Mouse (Mus musculus): ENCODE results near the gene Luzp1.

Luzp1 gene

DNA sequence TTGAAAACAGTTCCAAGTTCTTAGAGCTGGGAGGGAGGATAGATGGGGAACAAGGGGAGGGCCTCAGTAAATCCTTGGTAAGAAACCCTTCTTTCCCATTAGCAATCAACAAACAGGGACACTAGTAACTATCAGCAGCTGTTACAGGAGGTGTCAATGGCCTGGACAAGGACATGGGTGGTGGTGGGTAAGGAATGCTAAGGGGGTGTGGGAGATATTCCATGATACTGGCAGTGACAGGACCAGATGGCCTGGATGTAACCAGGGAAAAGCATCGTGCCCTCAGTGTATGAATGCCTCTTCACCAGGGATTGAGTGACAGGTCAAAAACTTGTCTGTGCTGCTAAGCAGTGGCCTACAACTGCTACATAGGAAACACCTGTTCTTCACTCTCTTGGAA lies 83.5 kb downstream of the Luzp1 start:
- DNase-seq = no peak

DNA sequence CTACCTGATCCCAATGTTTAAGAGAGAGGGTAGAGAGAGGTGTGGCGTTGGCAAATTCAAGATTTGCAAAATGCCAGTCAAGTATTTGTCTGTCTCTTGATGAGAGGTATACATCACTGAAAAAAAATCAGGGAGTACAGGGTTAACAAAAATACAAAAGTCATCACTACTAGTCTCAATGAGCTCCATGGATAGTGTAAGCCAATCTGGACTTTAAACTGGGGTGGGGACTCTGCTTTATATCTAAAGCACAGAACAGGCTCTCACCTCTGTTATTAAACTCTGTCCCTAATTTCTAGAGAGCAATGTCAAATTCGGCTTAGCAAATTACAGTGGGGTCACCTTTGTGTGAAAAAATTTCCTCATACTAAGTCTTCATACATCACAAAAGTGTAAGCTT lies 88.1 kb downstream of the Luzp1 start:
- DNase-seq = no peak

DNA sequence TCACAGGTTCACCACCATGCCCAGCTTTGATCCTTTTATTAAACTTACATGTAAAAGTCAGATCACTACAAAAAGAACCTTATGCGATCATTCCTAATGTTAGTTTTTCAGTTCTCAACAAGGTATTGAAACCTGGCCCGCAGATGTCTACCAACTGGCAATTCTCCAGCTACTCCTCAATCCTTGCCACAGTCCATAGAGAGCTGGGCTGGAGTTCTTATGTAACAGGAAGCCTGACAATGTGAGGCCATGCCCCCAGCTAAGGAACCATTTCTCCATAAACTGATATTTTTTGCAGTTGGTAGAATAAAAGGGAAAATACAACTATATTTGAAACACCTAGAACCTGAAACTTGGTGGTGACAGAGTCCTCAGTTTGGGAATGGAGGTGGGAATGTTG lies 90.1 kb downstream of the Luzp1 start:
- DNase-seq = no peak

DNA sequence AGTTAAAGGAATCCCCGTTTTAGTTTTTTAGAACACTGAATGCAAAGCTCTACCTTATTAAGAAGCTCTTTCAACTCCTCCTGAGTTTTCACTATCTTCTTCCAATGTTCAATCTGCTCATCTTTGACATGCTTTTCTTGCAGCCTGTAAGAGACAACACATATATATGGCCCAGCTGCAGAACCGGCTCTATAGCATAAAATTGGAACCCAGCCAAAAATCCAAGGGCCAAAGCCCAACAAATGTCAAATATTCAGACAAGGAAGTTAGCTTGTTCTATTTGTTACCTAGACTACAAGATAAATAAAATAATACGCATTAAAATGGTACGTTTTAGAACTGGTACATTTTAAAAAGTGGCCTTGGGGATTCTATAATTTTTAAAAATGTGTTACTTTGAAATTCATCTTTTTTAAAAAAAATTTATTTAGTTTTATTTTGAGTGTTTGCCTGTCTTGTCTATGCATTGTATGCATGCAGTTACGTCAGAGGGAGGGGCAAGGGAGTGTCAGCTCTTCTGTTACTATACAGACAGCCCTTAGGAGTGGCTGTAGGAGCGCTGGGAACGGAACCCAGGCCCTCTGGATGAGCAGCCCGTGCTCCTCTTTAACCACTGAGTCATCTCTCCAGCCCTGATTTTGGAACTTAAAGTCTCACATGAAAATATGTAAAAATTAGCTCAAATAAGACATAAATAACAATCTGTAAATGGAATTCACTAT lies 90.9 kb downstream of the Luzp1 start:
- no peak for DNase-seq

DNA sequence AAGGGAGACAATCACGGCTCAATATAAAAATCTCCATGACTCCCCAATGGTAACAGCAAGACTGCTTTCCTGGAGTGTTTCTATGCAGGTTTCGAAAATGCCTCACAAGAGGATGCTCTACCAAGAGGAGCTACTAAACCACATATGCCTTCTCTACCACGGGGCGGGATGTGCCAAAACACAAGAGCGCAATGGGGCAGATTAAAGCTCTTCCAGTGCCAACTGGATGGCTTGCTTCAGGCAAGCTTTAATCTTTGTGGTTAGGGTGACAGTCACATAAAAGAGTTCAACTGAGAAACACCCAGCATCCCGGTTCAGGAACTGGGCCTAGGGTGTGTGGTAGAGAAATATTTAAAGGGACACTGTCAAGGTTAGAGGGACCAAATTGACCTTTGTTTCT lies 93.2 kb downstream of the Luzp1 start:
- no peak for DNase-seq

DNA sequence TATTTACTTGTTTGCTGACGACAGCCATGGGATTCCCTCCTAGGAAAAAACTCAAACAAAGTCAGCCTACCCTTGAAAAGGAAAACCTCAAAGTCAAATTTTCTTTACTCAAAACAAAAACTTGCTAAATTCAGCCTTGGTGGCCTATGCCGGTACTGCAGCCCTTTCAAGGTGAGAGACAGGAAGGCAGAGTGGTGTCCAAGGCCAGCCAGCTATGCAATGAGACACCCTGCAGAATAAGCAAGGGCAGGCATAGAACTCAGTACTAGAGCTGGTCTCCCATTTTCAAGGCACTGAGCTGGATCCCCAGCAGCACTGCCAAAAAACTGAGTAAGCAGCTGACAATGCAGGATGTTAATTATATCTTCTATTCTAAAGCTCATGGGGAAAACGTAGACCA lies 99.1 kb downstream of the Luzp1 start:
- no peak for DNase-seq

DNA sequence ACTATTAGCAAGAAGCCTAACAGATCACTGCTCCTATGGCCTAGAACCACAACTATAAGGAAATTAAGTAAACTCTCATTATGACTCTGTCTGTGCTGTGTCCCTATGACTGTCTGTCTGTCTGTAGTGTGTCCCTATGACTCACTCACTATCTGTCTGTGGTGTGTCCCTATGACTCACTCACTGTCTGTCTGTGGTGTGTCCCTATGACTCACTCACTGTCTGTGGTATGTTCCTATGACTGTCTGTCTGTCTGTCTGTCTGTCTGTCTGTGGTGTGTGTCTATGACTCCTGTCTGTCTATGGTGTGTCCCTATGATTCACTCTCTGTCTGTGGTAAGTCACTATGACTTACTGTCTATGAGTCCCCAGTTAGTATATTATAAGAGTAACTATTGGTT lies 100.4 kb downstream of the Luzp1 start:
- DNase-seq = no peak

DNA sequence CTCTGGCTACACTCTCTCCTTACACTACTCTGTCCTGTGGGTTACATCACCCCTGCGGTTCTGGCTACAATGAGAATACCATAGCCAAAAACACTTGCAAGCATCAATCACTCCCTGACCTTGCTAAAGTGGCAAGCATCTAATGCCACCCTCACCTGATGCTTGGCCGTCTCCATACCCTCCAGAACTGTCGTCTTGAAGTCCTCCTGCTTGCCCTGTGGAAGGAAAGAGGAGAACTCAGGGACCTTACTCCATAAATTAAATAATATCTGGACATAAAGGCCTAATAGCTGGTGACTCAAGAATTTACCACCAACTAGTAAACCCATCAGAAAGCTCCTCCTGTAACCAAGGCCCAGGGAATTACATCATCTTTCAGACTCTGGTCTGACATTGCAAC lies 112.3 kb downstream of the Luzp1 start:
- DNase-seq = no peak

DNA sequence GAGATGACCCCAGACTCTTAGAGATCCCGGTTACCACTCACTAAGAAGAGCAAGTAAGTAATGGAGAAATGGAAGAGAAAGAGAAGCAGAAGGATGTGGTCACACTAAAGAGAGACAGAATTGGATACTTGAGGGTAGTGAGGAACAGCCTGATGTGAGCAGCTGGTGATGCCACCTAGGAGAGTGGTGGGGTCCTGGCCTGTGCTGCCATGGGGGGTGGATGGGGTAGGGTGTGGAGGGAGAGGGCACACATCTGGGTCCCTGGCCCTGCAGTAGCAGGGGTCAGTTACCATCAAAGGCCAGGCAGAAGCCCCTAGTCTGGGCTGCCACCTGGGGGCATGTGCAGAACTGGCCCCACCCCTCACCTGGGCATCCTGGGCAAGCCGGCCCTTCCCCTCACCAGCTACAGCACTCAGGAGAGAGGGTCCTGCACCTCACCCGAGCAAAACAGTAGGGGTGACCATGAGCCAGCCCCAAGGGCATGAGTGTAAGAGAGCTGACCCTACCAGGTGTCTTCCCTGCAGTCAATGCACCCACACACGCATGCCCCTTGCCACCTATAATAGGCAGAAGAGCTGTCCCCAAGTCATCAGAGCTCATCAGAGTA lies 117.8 kb downstream of the Luzp1 start:
- no peak for DNase-seq

DNA sequence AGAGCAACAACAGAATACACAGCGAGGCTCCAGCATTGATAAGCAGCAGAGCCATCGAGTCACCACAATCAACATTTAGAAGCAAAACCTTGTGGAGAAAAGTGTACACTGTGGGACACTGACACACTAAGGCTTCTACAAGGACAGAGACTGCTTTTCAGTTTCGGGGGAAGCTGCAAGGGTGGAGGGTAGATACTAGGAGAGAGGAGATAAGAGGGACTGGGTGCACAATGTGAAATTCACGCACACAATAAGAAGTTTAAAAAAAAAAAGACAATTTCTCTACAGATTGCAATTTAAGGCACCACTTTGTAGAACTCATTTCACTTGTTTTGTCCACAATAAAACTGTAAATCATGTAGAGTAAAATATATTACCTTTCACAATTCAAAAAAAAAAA lies 118.4 kb downstream of the Luzp1 start:
- no peak for DNase-seq

DNA sequence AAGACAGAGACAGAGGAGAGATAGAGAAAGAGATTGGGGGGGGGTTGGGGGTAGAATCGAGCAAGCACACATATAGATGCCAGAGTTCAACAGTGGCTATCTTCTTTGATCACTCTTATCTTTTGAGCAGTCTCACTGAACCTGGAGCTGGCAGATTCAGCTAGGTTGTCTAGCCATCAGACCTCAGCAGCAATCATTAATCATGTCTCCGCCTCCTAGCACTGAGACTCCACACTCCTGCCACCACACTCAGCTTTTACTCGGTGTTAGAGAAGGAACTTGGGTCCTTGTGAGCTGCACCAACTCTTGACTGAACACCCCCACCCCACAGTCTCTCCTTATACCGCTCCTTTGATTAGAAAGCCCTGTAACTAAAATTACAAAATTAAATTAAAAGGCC lies 122.5 kb downstream of the Luzp1 start:
- DNase-seq = no peak

DNA sequence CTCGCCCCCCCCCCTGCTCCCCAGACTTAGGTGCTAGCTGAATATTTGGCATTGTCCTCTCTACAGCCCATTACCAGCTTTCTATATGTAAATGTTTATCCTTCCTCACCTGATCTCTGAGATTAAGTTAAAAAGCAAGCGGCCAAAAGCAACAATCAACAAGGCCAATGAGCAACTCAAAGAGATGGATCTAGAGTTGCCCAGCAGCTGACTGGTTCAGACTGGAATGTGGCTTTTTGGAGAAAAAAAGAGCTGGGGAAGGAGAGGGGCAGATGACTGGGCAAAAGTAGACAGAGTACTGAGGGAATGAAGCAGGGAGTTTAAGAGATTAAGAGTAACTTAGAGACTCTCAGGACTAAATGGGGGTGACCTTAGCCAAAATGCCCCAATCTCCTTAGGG lies 124.4 kb downstream of the Luzp1 start:
- DNase-seq = no peak

DNA sequence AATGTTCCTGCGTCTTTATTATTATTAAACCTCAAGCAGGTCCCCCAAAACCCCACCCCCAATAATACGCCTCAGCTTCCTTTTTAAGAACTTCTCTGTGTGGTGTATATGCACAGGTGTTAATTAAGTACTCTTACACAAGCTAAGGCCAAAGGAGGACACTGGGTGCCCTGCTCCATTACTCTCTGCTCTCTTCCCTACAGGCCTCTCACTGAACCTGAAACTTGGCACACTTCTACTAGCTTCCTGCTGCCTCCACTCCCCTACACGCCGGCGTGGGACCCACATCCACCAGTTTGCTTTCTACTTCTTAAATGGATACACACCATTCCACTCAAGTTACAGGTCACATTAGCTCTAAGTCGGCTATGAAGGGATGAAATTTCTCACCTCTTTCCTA lies 125.7 kb downstream of the Luzp1 start:
- peak in 1 of 2 experiments; percentile 26 for DNase-seq

DNA sequence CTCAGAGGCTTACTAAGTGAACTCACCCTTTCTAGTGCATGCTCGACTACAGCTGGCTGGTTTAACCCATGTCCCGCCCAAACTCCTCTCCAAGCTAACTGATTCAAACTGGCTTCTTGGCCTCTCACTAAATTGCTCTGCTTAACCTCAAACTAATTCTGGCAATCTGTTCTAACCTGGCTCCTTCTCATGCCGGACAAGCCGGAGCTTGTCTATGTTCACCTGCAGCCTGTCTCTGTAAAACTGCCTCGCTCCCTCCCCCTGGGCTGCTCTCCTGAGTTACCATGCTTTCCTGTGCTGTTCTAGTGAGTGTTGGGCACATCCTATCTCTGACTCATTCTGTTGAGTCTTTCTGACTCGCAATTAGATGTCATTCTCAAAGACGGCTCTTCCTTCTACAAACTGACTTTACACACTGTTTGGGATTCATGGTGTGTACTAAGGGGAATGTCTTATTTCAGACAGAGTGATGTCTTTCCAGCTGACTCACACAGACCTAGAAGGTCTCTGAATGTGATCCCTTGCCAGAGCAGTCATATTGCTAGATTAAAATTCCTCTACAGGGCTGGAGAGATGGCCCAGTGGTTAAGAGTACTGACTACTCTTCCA lies 128.8 kb downstream of the Luzp1 start:
- no peak for DNase-seq

DNA sequence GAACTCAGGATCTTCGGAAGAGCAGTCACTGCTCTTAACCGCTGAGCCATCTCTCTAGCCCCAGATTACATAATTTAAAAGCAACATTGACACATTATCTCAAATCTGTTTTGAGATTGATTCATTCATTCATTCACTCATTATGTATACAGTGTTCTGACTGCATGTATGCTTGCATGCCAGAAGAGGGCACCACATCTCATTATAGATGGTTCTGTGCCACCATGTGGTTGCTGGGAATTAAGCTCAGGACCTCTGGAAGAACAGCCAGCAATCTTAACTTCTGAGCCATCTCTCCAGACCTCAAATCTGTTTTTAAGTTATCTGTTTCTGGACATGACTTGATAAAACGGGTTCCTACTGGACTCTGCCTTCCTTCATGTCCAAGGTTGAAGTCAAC lies 130.3 kb downstream of the Luzp1 start:
- no peak for DNase-seq

DNA sequence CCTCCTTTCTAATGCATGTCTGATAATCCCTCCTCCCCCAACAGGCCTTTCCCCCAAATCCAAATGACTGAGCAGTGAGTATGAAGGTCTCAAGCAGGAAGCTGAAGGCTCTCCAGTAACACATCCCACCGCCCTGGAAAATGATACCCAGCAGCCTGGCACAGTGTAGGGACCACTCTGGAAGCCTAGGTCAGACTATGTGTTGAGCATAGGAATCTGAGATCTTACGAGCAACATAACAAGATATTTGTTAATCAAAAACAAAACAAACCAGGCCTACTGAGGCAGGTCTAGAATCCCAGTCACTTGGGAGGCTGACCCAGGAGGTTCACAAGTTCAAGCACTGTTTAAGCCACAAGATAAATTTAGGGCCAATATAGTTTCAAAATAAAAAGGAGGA lies 131.0 kb downstream of the Luzp1 start:
- no peak for DNase-seq

DNA sequence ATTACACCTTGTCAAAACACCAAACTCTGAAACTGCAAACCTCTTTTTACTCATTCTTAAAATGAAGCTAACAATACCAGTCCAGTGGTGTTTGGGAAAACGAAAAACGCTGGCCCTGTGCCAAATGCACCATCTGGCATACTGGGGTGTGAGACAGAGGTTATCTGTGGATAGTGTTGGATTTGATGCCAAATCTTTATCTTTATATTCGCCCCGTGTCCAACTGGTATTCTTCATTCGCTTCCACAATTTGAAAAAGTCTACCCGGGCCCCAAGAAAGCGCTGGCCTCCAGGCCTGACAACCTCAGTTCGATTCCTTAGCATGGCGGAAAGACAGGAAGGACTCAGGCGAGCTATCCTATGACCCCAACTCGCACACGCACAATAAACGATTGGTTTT lies 131.9 kb downstream of the Luzp1 start:
- DNase-seq = peak; percentile 17 to 33

DNA sequence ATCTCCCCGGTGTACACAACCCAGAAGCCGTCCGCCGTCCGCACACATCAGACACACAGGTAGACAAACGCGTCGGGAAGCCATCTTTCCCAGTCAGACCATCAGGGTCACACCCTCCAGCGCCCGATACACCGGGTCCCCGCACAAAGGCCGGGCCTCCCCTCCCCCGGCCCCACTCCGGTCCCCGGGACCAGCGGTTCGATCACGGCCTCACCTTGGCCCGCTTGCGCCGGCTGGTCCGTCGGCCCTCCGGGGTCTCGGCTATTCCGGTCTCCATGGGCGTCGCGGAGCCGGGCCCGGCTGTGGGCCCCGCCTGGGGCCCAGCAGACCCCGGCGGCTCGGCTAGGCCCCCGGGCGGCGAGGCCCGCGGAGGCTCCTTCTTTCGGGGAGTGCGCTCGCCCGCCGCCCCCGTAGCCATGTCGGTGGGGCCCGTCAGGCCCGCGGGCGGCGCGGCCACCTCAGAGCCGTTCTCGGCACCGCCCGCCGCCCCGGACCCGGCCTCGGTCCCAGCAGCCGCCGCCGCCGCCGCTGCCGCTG lies 132.5 kb downstream of the Luzp1 start:
- DNase-seq = peak in 1 of 2 experiments; percentile 30

DNA sequence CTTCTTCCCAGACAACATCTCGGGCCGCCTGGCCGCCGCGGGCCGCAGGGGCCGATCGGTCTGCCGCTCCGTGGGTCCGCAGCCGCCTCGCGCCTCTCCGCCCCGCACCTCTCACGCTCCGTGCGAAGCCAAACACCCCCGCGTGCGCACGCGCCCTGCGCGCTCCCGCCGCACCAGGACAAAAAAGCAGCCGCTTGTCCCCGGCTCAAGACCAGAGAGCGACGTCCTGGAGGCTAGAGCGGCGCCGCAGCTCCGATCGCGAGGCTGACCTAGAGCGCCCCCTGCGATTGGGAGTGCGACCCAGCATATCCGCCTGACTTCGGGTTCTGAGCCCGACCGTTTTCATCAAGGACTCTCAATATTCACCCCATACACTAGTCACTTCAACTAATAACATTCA lies 133.0 kb downstream of the Luzp1 start, which contains the start of gene Kdm1a:
Gene Kdm1a (minus strand): TSS at position 156 of the 400 bp plus-strand sequence.
- peak; percentile 92 to 95 for DNase-seq
